Mouse (Mus musculus) liver, embryonic 14.5 days (tissue): ENCODE measurements at regions not wholly inside any gene's neighbourhood (a gene's known extent, or its start where the extent isn't known, plus 50 kb on each side); places are given as distances from the start of the nearest gene placed in this dataset.

Source experiments
- CTCF ChIP-seq: IDR thresholded peaks from 2 replicates; pipeline ENCODE4 v1.5.1; 2016; ENCODE audit warnings: antibody characterized with exemption, low read depth, control low read depth
- EP300 ChIP-seq: IDR thresholded peaks from 2 replicates; pipeline ENCODE4 v1.6.1; 2016; ENCODE audit warnings: antibody characterized with exemption, low read depth

- TF ChIP-seq CTCF, result no peak
- TF ChIP-seq EP300, result no peak
Measured at GRCm38 (mm10) chr1:73140557-73141345, 125.0 kb upstream of the Tnp1 start.
